Mouse (Mus musculus) lung, postnatal 10 days (tissue): Measurements from ENCODE around the gene Wscd1.
A peak's percentile ranks its signal among the peaks of the same experiment; 100 is the strongest.
"Not testable (repeated sequence)": the region's sequence is repeated elsewhere in the genome, so short reads cannot be mapped to it uniquely, and the experiment has no call there.

Experiments used
- DNase-seq: peaks from one replicate; pipeline ENCODE4 v3.0.0; 2021

Gene Wscd1

DNA sequence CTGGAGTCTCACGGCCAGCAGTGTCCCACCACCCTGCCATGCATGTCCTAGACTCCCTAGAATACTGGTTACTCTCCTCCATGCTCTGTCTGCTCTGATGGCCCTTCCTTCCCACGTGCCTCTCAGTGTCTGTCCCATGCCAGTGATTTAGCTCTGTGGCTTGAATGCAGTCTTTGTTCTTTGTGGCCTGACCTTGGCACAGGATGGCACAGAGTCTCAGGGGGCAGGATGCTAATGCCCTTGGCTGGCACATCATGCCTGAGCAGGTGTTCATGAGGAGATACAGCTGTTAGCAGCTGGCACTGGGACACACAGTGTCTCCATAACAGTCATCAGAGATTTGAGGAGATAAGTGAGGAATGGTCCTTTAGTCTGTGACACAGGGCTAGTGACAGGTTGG, 20.8 kb downstream of the Wscd1 start:
- DNase-seq = no peak

DNA sequence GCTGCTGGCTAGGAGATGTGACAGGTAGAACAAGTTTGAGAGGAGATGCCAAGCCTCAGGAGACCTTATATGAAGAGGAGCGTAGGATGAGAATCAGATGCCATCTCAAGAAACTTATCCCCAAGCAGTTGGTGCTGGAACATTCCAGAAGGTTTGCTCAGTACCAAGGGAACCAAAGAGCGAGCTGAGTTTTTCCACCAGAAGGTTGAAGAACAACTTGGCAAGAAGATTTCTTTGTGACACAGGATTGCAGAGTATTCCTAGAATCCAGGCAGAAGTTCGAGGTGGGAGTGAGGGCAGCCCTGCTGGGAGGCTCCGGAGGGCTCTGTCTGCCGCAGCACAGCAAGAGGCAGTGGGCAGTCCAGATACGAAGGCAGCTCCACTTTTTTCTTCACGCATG, 21.4 kb downstream of the Wscd1 start:
- no peak for DNase-seq

DNA sequence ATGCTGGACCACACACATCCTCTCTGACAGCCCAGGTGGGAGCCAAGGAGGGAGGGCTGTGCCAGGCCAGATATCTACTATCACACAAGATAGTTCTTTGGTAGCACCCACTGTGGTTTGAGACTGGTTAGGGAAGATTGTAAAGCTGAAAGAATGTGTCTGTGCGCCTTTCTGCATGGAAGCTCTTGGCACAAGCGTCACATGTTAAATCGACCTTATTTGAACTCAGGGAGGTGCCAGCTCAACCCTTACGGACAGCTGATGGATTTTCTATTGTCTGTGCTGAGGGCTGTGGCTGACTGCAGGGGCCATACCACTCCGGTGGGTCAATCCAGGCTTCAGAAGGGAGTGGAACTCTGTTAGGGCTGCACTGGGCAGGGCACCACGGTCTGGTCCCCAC, 22.3 kb downstream of the Wscd1 start:
- DNase-seq = peak; percentile 48

DNA sequence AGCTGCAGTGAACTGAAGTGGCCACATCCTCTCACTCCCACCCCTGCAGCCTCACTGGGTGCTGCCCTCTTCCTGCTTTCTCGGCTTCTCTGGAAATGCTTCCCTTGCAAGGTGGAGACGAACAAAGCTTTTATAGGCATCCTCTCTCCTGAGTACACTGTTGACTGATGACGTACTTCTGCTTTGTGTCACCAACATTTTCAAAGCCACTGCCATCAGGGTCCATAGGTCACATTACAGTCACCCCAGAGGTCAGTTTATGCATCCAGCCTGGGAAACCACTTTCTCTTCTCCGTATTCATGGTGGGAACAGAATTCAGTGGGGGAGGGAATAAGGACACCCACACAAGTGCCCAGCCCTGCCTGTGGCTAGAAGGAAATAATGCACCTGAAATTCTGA, 23.1 kb downstream of the Wscd1 start:
- DNase-seq = peak; percentile 38

DNA sequence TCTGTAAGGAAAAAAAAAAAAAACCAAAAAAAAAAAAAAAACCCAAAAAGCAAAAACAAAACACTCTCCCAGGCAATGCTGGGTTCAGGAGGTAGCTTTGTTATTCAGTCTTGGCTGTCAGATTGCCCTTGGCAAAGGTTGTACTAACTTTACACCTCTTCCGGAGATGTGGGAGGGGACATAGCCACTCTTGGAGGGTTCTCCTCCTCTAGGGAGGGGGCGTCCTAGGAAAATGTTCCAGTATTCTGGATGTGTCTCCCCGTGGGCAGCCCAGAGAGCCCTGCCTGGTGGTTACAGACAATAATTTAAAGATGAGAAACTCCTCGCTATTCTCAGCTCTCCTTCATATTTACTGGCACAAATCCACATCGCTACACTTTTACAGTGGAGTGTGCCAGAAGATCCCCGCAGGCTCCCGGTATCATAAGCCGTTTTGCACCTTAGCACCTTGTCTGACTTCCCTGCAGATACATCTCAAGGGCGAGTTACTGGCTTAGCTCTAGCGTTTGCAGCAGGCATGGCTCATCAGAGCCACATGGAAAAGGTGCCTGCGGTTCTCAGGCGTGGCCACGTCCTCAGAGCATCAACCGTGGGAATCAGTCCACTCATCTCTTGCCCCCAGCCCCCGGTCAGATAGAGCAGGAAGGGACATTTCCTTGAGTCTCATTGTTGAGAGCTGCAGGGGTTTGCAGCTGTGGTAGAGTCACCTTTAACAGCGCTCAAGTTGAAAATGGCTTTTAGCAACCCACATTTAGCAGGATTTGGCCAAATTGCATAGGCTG, 24.5 kb downstream of the Wscd1 start:
- peak; percentile 49 for DNase-seq

DNA sequence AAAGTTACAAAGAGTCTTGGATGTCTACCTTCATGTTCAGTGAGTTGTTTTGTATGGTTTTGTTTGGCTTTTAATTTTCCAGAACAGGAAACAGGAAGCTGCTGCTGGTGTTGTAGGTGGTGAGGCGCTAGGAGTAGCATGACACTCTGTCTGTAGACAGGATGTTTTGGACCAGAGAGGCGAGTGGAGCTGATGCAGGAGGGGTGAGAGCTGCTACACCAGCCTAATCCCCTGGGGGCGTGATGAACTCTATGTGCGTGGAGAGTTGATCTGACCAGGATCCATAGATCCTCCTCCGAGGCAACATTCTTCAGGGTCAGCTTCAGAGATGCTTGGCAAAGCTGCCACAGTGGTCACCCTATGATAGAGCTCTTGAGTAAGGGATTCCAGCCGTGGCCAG, 25.3 kb downstream of the Wscd1 start:
- peak; percentile 70 for DNase-seq

DNA sequence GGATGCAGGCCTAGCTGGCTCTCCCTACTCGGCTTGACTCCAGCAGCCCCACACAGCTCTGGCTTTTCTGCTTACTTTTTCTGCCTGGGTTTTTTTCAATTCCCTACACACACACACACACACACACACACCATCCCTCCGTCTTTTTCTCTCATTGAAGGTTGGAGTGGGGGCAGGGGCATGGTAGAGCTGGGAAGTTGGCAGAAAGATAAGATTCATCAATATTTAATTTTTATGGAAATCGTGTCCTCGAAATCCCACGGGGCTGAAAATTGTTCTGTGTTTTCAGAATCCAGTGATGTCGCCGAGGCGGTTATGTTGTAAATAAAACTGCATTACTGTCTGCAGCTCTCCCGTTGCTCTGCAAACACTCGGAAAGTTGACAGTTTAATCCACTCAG, 29.9 kb downstream of the Wscd1 start:
- no peak for DNase-seq

DNA sequence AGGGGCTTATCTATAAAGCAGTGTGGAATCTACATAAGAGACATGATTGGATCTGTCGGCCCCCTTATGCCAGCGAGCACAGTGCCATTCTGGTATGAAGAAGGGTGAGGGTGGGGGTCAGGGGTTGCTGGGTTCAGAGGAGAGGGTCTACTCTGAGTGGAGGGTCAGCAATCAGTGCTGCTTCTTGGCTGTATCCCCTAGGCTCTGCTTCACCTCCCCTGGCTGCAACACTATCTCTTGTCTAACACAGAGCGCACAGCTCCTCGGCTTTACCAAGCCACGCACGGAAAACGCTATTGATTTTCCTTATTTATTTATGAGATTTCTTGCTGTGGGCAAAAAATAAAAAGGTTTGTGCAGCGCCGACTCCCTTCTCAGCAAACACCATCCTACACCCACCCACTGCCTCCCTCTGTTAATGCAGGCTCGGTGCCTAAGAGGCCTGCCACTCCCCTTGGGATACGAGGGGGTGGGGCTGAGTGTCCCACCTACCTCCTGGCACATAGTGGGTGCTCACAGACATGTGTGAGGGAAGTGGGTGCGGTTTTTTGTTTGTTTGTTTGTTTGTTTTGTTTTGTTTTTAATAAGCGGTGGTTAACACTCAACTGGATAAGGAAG, 32.1 kb downstream of the Wscd1 start:
- DNase-seq = no peak

DNA sequence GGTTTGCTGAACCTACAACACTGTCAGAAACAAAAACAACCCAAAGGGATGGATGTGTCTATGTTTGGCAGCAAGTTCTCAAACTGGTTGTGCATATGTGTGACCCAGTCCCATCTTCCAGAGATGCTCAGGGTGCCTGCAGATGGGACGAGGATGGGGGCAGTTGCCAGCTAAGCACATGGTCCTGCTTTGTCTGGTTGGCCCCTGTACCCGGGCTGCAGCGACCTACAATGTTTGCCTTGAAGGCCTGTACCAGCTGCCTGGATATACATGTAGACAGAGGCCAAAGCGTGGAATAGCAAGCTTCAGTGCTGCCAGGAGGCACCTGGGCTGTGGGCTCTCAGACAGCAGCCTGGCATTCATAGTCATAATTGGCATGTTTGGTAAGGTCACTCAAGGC, 35.8 kb downstream of the Wscd1 start:
- no peak for DNase-seq

DNA sequence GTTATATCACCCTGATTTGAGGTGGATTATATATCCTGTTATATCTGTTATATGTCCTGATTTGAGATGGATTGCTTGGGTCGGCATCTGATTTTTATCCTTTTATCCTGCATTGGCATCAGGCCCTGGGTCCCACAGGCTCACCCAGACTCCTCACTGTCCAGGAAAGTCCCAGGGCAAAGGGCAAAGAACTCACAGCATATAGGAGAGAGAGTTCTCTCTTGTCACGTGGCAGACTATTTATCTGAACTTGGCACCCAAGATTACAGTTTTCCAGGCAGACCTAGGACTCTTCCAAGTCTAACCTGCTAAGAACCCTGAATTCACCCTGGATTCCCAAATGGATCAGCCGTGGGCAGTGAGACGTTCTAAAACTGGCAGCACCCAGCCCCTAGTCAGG, 38.5 kb downstream of the Wscd1 start:
- DNase-seq = no peak

DNA sequence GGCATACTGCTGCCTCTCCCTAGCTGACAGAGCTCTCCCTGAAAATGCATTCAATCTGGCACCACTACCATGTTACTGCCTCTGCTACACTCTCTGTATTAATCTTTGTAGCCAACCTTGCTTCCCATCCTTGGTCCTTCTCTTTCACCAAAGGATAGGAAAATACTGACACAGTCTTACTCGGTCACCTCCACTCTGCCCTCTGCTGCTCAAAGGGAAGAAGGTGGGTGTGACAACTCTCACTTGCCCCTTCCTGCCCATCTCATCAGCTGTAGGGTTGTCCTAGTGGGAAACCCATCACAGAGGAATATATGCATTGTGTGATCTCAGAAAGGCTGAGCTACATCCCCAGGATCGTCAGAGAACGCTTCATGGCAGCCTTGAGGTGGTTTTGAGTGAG, 40.5 kb downstream of the Wscd1 start:
- DNase-seq = no peak

DNA sequence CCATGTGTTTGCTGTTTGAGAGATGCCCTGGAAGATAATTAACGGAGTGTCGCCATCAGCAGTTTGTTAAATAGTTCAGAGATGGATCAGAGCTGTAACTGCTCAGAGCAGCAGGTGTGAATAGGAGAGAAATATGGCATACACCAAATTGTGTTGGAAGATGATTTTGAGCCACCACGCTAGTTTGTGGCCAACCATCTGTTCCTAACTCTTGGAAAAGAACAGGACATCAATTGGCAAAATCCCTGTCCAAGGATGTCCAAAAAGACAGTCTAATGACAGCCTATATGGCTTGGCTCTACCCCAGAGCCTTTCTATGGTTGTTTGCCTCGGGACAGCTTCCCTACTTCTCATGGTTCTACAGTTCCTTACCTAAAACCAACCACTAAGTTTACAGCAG, 49.5 kb downstream of the Wscd1 start:
- DNase-seq = no peak

DNA sequence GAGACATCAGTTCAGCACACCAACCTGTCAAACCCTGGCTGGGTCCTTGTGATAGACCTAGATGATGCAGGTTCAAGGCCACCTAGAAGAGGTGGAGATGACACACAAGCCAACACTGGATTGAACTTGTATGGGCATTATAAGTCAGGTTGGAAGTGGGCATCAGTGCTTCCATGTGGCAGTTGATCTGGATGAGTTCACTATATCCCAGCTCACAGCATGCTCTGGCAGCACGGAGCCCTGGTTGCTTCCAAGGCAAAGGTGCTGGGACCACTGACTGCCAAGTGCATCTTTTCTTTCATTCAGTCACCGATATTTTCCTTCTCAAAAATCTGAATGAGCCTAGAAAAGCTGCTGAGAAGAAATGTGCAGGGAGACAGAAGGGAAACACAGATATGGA, 58.8 kb downstream of the Wscd1 start:
- DNase-seq = no peak

DNA sequence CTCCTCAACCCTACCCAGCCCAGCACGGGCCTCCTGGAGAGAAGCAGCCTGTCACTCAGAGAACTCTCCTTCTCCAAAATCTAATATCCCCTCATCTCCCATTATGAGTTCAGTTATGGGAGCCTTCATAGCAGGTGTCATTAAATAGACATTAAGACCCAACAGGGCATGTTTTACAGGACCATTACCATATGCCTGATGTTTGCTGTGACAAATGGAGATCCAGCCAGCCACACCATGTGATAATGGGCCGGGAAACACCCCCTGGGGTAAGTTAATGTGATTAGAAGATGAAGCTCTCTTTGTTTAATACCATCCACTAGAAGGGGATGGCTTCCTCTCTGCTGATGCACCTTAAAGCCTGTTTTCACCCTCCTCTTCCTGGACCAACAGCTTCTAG, 62.1 kb downstream of the Wscd1 start:
- DNase-seq = no peak

DNA sequence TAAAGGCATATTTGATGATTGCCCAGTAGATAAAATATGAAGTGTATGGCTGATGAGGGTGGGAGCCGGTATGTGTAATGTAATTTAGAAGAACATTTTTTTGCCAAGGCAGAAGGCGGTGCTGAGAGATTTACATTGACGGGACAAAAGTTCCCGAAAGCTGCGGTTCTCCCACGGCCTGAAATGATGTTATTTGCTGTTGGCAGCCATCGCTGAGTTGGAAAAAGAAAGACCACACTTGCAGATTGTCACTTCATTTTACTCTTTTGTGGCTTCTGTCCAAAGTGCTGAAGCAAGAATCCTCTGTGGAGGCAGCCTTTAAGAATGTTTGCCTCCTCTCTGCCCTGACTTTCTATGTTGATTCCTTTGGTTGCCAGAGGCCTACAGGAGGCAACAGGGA, 63.2 kb downstream of the Wscd1 start:
- DNase-seq = no peak

DNA sequence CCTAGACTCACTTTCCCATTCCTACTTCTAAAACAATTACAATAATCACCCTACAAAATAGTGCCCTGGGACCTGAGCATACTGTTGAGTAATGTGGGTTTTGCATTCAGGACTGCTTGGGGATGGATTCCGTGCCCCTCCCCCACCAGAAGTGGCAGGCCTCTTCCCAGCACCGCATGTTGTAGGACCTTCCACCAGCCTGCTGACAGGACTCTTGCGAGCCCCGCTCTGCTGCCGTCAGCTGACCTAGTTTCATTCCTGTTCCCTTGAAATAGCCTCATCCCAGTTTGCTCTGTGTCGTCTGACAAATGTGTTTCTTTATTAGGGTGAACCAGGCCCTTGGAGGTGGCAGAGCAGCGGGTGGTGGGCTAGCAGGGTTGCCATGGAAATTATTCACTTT, 64.8 kb downstream of the Wscd1 start:
- no peak for DNase-seq

DNA sequence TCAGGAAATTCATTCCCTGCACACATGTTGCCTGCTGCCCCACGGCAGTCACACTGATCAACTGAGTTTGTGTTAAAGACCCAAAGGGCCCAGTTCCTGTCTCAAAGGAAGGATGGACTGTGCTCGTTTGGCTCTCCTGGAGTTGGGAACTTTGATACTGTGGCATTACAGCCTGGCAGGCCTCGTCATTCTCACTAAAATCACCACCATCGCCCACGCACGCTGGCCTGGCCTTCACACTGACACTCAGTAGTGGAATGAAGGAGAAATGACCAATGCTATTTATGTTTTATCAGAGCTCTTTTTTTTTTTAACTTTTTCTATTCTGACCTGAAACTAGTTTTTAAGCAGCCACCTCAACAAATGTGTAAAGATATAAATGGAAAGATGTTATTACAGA, 65.6 kb downstream of the Wscd1 start:
- no peak for DNase-seq

DNA sequence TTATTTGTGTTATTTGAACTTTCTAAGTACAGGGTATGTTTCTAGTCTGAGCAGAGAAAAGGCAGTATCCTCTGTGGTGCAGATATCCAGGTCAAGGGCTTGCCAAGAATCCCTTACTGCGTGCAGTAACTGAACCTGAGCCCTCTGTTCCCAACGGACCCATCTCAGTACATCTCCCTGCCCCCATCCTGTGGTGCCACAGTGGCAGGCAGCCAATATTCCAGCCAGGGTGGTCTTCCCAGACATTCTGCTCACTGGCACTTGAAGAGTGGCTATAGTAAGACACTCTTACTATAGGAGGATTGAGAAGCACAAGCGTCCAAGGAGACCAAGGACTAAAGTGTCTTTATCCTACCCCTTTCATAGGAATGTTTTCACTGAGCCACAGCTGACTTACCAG, 67.2 kb downstream of the Wscd1 start:
- peak; percentile 10 for DNase-seq

DNA sequence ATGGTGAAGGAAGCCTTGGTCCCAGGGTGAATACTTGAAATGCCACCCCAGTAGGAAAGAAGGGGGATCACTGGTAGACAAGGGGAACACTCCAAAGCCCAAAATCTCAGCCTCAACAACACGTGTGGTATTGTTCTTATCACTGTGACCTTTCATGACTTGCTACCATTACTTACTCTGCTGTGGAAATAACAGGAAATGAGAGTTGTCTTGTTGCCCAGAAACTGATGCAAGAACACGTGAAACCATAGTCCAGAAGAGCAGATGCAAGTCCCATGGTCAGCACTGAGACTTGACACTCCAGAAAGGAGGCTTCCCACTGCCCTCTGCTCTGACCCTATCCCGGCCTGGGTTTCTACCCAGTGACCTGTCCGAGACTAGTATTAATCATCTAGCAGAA, 67.6 kb downstream of the Wscd1 start:
- DNase-seq = peak; percentile 23

DNA sequence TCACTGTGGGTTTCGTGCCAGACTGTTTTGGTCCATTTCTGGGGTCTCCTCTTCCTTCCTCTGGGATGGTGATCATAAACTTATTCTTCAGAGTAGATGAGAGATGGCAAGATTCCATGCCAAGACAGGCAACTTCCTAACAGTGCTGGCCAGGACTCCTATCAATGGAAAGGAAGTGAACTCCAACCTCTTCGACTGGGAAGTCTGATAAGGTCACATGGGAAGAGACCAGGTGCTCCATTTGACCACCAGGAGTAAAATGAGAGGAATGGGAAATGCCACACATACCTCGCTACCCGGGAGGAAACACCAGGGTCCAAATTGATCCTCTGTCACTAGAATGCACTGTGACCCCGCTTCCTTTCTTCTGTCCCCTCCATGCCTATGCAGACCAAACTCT, 68.4 kb downstream of the Wscd1 start:
- DNase-seq = peak; percentile 6

DNA sequence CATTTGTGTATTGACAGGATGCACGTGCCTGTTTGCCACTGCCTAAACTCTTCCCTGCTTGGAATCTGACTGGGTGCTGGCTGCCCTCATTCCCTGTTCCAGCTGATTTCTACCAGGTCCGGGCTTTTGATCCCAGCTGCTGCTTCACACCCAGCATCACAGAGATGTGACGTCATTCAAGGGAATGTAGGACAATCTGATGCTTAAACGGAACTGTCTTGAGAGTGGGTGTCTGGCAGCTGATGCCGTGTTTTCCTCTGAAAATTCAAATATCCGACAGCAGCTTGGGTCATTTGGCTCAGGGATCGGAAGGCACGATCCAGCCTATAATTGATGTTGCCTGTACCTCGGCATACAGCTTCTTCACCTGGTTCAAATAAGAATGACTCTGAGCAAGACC, 70.2 kb downstream of the Wscd1 start:
- DNase-seq = no peak

DNA sequence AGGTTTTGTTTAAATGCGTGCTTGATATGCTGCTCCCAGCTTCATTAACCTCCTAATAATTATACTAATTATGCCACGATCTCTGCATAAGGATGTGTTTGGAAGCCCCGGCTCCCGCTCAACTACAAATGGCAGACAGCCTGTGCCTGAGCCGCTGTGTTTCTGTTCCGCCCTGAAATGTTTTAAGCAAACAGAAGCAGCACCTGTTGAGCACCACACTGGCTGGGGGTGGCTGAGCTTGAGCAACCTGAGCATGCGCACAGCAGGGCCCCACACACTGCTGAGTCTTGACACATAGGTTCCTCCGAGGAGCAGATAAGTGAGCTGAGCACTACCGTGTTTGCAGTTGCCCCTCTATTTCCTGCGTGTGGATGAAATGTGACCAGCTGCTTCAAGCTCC, 71.1 kb downstream of the Wscd1 start:
- DNase-seq = no peak

DNA sequence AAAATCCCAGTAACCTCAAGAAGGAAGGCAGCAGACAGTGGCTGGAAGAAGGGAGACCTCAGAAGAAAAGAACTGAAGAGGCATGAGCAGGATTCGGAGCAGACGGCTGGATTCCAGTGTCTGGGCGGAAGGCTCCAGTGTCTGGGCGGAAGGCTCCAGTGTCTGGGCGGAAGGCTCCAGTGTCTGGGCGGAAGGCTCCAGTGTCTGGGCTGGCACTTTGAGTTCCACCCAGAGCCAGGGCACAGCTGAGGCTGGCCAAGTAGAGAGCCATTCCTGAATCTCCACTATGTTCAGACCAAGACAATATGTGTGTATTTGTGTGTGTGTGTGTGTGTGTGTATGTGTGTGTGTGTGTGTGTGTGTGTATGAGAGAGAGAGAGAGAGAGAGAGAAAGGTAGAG, 71.8 kb downstream of the Wscd1 start:
- DNase-seq = not testable (repeated sequence)

DNA sequence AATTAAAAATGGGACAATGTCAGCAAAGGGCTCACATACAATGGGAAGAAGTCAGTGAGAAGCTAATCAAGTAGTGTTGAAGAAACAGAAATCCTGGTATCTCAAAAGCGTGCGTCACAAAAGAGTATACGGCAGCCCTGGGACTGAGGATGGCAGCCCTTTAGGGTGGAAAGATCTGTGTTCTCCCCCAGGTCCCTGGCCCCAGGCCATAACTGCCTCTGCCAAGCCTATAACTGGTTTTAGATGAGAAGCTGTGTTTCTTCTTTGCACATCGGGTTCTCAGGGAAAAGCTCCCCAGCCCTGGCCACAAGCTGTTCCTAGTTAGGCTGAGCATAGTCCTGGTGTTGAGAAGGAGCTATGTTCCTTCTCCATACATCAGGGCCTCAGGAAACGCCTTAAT, 72.3 kb downstream of the Wscd1 start:
- DNase-seq = no peak

DNA sequence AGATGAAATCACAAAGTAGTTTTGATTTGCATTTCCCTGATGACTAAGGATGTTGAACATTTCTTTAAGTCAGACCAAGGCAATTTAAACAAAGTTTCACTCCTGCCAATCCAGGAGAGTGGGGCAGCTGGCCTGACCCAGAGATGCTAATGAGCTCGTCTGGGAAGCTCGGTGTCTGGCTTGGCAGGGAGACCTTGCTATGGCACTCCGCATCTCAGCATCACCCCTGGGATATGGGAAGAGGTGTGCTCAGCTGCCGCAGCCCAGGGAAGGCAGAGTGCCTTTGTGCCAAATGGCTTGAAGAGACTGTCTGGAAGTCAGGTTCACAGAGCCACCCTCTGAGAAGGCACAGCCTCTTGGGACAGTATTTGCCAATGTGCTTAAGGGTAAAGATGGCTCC, 75.3 kb downstream of the Wscd1 start:
- no peak for DNase-seq
